Mouse (Mus musculus) liver, embryonic 14.5 days (tissue): Measurements from ENCODE around the gene Gm36079.
"Not testable (repeated sequence)": the region's sequence is repeated elsewhere in the genome, so short reads cannot be mapped to it uniquely, and the experiment has no call there.

ENCODE experiments used
- CTCF ChIP-seq: IDR thresholded peaks from 2 replicates; pipeline ENCODE4 v1.5.1; 2016; ENCODE audit warnings: antibody characterized with exemption, low read depth, control low read depth
- EP300 ChIP-seq: IDR thresholded peaks from 2 replicates; pipeline ENCODE4 v1.6.1; 2016; ENCODE audit warnings: antibody characterized with exemption, low read depth

DNA sequence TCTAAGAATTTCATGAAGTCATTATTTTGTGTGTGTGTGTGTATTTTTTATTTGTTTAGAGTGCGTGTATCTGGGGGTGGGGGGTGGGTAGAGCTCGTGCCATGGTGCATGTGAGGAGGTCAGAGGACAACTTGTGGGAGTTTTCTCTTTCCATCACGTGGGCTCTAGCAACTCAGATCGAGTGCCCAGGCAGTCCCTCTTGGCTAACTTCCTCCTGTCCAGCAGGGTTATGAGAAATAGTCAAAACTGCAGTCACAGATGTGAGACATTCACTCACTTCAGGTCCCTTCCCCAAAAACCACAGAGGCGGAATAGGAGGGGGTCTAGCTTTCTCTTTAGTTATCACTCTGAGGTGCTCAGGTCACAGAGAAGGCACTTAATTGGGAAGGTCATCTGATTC is 13.3 kb downstream of the Gm36079 start:
- TF ChIP-seq CTCF, EP300: not testable (repeated sequence)
